Mouse (Mus musculus) kidney, adult 18-20 months (tissue): ENCODE data around the gene Zbtb3.
A peak's percentile ranks its signal among the peaks of the same experiment; 100 is the strongest.

Experiments
- DNase-seq: peaks from one replicate; pipeline ENCODE4 v3.0.0; 2021

Zbtb3 gene

DNA sequence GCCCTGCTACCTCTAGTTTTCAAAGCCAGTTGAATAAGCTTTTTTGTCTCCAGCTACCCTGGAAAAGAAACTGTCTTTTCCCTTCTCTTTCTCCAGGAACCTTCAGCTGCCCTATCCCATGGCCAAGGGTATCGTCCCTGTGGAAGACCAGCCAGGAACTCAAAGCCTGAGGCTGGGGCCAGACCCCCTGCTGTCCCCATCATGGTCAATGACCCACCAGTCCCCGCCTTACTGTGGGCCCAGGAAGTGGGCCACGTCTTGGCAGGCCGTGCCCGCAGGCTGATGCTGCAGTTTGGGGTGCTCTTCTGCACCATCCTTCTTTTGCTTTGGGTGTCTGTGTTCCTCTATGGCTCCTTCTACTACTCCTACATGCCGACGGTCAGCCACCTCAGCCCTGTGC is 38.7 kb downstream of the Zbtb3 start:
- no peak for DNase-seq

DNA sequence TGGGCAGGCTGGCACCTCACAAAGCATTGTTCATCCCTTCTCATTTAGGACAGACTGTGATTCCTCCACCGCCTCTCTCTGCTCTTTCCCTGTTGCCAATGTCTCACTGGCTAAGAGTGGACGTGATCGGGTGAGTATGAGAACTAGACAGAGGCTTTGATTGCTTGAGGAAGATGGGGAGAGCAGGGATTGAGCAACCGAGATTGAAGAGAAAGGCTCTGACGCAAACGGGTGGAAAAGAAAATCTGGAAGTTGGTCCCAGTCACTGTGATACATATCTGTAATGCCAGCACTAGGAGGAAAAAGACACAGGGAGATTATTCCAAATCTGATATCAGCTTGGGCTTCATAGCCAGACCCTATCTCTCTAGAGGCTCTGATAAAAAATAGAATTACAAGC is 40.6 kb downstream of the Zbtb3 start:
- no peak for DNase-seq

DNA sequence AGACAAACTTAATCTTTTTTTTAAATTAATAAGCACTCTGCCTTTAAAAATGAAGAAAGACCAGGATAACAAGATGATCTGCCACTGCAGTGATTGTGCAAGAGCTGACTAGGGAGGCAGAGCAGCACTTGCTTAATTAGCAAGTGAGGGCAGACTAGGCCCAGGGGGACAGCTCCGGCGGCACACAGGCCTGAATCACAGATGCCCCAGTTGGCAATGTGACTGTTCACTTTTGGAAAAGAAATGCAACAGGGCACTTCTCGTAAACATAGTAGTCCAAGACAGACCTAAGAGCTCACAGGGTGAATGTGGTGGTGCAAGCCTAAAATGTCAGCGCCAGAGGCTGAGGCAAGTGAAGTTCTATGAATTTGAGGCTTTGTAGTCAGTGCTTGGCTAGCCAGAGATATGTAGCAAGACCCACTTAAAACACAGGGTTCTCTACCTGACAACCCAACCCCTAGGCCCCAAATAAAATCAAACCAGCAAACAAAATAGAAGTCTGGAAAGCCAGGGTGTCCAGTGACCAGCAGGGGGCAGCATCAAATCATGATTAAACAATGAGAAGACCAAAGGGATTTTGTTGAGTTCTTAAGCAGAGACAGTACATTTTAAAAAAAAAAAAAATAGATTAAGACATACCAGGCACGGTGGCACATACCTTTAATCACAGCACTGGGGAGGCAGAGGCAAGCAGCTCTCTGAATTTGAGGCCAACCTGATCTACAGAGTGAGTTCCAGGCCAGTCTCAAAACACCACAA is 42.2 kb downstream of the Zbtb3 start:
- peak; percentile 78 for DNase-seq

DNA sequence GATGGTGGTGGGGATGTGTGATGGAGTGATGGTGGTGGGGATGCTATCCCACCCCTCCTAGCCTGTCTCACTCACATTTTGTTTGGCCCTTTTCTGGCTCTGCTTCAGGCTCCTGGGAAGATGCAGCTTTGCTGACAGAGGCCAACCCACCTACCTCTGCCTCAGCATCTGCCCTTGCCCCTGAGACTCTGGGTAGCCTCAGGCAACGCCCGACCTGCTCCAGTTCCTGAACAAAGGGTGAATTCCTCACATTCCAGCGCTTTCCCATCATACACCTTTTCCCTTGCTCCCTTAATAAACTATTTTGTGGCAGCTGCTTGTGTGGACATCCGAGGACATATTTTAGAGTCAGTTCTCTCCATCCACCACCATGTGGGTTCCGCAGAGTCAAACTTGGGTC is 46.0 kb downstream of the Zbtb3 start:
- no peak for DNase-seq

DNA sequence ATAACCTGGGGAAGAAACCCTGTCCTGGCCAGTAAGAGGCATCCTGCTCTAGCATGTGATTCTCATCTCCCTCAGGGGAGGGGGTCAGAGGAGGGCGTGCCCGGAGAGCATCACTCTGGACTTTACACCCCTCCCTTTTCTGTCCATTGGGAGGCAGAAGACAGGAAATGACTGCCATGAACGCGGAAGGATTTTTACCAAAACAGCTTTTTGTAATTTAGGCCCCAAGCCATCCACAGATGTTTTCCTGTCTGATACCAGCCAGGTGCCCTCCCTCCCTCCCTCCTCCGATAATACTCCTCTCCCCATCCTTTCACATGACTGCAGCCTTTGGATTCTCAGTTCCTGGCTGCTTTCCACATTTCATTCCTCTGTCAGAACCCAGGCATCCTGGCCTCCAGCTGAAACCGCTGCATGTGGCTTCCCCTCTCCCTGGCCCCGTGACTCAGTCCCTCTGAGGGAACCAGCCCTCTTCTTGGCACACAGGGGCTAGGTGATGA is 48.1 kb downstream of the Zbtb3 start, which contains the start of gene Lrrn4cl:
Gene Lrrn4cl, plus strand, starts transcription at position 367 of the 500 bp plus-strand sequence.
- DNase-seq = no peak

DNA sequence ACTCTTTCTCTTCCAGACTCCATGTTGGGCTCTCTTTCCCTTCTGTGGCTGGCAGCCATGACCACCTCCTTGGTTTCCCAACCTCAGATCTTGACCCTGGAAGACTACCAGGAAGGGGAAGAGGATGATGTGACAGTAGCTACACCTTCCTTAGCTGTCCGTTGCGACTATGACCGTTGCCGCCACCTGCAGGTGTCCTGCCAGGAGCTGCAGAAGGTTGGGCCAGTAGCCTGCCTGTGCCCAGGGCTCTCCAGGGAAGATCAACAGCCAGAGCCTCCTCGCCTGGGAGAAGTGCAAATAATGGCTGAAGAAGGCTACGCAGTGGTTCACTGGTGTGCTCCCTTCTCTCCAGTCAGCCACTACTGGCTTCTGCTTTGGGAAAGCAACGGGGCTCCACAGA is 49.3 kb downstream of the Zbtb3 start:
- DNase-seq = no peak

DNA sequence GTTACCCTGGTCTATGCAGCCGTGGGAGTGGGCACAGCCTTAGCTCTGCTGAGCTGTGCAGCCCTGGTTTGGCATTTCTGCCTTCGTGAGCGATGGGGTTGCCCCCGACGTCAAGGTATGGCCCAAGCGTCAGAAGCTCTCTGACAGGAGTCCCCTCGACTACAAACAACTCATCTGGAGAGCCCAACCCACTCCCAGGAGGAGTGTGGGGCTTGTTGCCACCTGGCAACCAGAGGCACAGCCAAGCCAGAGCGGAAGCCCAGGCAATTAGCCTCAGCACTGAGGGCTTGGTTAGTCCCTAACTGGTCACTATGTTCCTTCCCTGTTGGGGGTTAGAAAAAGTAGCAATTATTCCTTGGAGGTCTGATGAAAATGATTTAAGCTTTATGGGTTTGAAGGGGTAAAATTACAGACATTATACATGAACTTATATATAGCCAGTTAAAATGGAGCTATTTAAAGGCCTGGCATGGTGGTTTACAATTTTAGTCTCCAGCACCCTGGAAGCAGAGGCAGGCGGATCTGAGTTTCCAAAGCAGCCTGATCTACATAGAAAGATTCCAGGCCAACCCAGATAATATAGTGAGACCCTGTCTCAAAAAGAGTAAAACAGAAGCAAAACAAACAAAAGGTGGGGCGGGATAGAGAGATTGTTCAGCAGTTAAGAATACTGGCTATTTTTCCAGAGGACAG is 50.0 kb downstream of the Zbtb3 start:
- no peak for DNase-seq

DNA sequence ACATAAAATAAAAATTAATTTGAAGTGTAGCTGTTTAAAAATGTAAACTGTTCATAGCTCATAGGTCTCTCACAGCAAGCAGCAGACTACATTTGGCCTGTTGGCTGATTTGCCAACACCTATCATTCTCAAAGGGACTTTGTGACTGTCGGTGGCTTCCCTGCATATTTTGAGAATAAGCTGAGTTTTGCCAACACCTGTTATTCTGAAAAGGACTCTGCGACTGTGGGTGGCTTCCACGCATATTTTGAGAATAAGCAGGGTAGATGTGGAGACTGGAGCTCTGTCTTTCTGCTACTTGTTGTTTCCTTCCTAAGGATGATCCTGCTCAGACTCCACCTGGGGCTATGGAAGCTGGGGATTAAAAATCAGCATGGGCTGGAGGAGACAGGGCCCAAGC is 50.8 kb downstream of the Zbtb3 start:
- DNase-seq = no peak
